9 mouse cellular contexts compared by ENCODE assay signal in the genomic region with DNA sequence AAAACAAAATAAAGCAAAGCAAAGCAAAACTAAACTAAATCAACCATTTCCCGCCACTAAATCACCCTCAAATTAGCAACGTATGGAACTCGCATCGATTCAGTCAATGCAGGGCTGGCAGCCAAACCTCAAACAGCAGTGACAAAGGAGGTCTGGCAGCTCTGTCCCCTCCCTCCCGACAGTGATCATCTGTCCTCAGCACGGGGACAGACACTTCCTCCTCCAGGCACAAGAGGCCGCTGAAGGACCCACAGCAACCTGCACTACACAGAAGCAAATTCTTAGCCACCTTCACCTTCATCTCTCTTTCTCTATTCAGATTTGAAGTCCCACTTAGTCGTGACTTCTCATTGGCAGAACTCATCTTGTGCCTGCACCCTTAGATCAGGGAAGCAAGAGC. TPM values are rescaled to one million over a fixed set of nuclear protein-coding genes. Genes with fewer than 3 reads are reported as not detected.
A peak's percentile ranks its signal among the peaks of the same experiment; 100 is the strongest.
DNase-seq lines count a peak whose midpoint lies in the region; ATAC-seq and TF ChIP-seq lines count a peak whose summit lies in the region.
"Had no signal": no experiment of that assay in that cellular context is flagged by ENCODE, and none has a peak within 500 bp of the region (broad histone marks: within the 10 kb centered on the region; RNA-seq: fewer than 3 reads in every experiment).

No protein-coding gene starts in this region.

- no peaks in the 10 kb centered on the region for H3K9me3 ChIP-seq in lung, postnatal 0 days (ENCODE audit: low read length)

- H3K27ac ChIP-seq in lung, postnatal 0 days (ENCODE audit: low read length) = no peak overlapping the region
- peak overlapping the region; percentile 36; the same call in 1 of the 2 replicates for H3K27ac ChIP-seq in olfactory bulb, adult 2 months (ENCODE audit: insufficient read depth, low read depth, low read length)

- TF ChIP-seq CTCF in lung, postnatal 0 days (IDR thresholded peaks at IDR 0.05) = peak; percentile 83
- peak; percentile 45; the same call in 1 of the 2 replicates for TF ChIP-seq CTCF in olfactory bulb, adult 2 months (IDR thresholded peaks at IDR 0.05; ENCODE audit: insufficient read depth, low read depth, low read length)

- 0% methylated on average over 8 of the region's 8 CpGs for WGBS in lung, postnatal 0 days
- WGBS in olfactory bulb, adult 2 months = 4% methylated on average over 8 of the region's 8 CpGs

- H3K9ac ChIP-seq in lung, postnatal 0 days (replicated peaks; ENCODE audit: low read depth) = no peak overlapping the region

- peak; percentile 89 for DNase-seq in CD4-positive, CD25-positive, alpha-beta regulatory T cell, adult 2 months (ENCODE audit: low read depth, low spot score)
- DNase-seq in Muller cell, postnatal 12 days (ENCODE audit: inconsistent ontology term) = peak; percentile 75
- DNase-seq in heart, adult 9 months (ENCODE audit: low spot score in 2 of 2) = peak; percentile 64 to 73
- DNase-seq in kidney, postnatal 10 days = peak; percentile 80
- peak; percentile 84 for DNase-seq in lung, postnatal 0 days (ENCODE audit: low spot score)
- no peak for DNase-seq in urinary bladder, adult 2 months (ENCODE audit: low spot score)

- H3K27me3 ChIP-seq in lung, postnatal 0 days (replicated peaks; ENCODE audit: insufficient read depth, low read length) = no peaks in the 10 kb centered on the region

- H3K4me1 ChIP-seq in lung, postnatal 0 days (ENCODE audit: insufficient read depth, low read depth, low read length) = peaks cover 6% of the 10 kb centered on the region; the same call in 1 of the 2 replicates
- peaks cover 9% of the 10 kb centered on the region for H3K4me1 ChIP-seq in olfactory bulb, adult 2 months (ENCODE audit: control insufficient read depth, insufficient read depth, low read length)

- peak; percentile 75 for ATAC-seq in common myeloid progenitor, adult 5-6 weeks (replicated peaks; ENCODE audit: low read depth, poor library complexity, severe bottlenecking)
- ATAC-seq in lung, postnatal 0 days = peak; percentile 24; the same call in 1 of the 2 replicates

- TF ChIP-seq POLR2A in olfactory bulb, adult 2 months (IDR thresholded peaks at IDR 0.05; ENCODE audit: insufficient read depth, low read depth, low read length) = no peak

- H3K36me3 ChIP-seq in lung, postnatal 0 days (ENCODE audit: insufficient read depth, low read length) = no peaks in the 10 kb centered on the region

- TF ChIP-seq EP300 in lung, postnatal 0 days (IDR thresholded peaks at IDR 0.05) = no peak

- H3K4me2 ChIP-seq in lung, postnatal 0 days (replicated peaks; ENCODE audit: low read depth, low read length) = no peak overlapping the region

- H3K4me3 ChIP-seq in lung, postnatal 0 days (ENCODE audit: low read depth, low read length) = no peak overlapping the region
- H3K4me3 ChIP-seq in olfactory bulb, adult 2 months (ENCODE audit: insufficient read depth, low read depth, low read length) = no peak overlapping the region

RNA-seq across cellular contexts. Expression of gene Dnajb2, which starts 1.6 kb away (rescaled TPM):
- total RNA-seq in common myeloid progenitor, adult 5-6 weeks (2017) = 5.9 and 9.5 TPM in 2 replicates
- 40.1 and 45.6 TPM in 2 replicates for polyA plus RNA-seq in lung, postnatal 0 days (2015; fragmentation: Nextera tagmentation; extraction: Ambion mirVana)
- not detected in 2 replicates for polyA plus RNA-seq in olfactory bulb, adult 2 months (2012; ENCODE audit: insufficient read depth, insufficient read length, low replicate concordance, missing spikeins)
- 34.6 and 37.8 TPM in 2 replicates for polyA plus RNA-seq in urinary bladder, adult 2 months (2012; rRNA removed)

RNA-seq across cellular contexts. Expression of gene A630095N17Rik, which starts 2.7 kb away (rescaled TPM):
- 1.1 TPM in 1 of 2 replicates, not detected in the other for total RNA-seq in common myeloid progenitor, adult 5-6 weeks (2017)
- not detected in 2 replicates for polyA plus RNA-seq in lung, postnatal 0 days (2015; fragmentation: Nextera tagmentation; extraction: Ambion mirVana)
- not detected in 2 replicates for polyA plus RNA-seq in olfactory bulb, adult 2 months (2012; ENCODE audit: insufficient read depth, insufficient read length, low replicate concordance, missing spikeins)
- not detected in 2 replicates for polyA plus RNA-seq in urinary bladder, adult 2 months (2012; rRNA removed)
- polyA plus RNA-seq: intestine, embryonic 14.5 days had no signal

RNA-seq across cellular contexts. Expression of gene Tuba4a, which starts 14.9 kb away (rescaled TPM):
- 156 and 186 TPM in 2 replicates for total RNA-seq in common myeloid progenitor, adult 5-6 weeks (2017)
- polyA plus RNA-seq in lung, postnatal 0 days (2015; fragmentation: Nextera tagmentation; extraction: Ambion mirVana) = 46.6 and 50.5 TPM in 2 replicates
- not detected in 2 replicates for polyA plus RNA-seq in olfactory bulb, adult 2 months (2012; ENCODE audit: insufficient read depth, insufficient read length, low replicate concordance, missing spikeins)
- polyA plus RNA-seq in urinary bladder, adult 2 months (2012; rRNA removed) = 29.2 and 60.9 TPM in 2 replicates

RNA-seq across cellular contexts. Expression of gene Stk16, which starts 24.0 kb away (rescaled TPM):
- total RNA-seq in common myeloid progenitor, adult 5-6 weeks (2017) = 60.9 and 92.2 TPM in 2 replicates
- polyA plus RNA-seq in lung, postnatal 0 days (2015; fragmentation: Nextera tagmentation; extraction: Ambion mirVana) = 75.8 and 77.0 TPM in 2 replicates
- not detected in 2 replicates for polyA plus RNA-seq in olfactory bulb, adult 2 months (2012; ENCODE audit: insufficient read depth, insufficient read length, low replicate concordance, missing spikeins)
- 149 and 188 TPM in 2 replicates for polyA plus RNA-seq in urinary bladder, adult 2 months (2012; rRNA removed)

RNA-seq across cellular contexts. Expression of gene Glb1l, which starts 24.0 kb away (rescaled TPM):
- total RNA-seq in common myeloid progenitor, adult 5-6 weeks (2017) = 7.5 and 13.1 TPM in 2 replicates
- 8.6 and 10.1 TPM in 2 replicates for polyA plus RNA-seq in lung, postnatal 0 days (2015; fragmentation: Nextera tagmentation; extraction: Ambion mirVana)
- polyA plus RNA-seq in olfactory bulb, adult 2 months (2012; ENCODE audit: insufficient read depth, insufficient read length, low replicate concordance, missing spikeins) = not detected in 2 replicates
- 28.9 and 33.6 TPM in 2 replicates for polyA plus RNA-seq in urinary bladder, adult 2 months (2012; rRNA removed)
